Mouse (Mus musculus) heart, postnatal 36 days (tissue): ENCODE data around the gene Rims4. TPM values are rescaled to one million over a fixed set of nuclear protein-coding genes. Genes with fewer than 3 reads are reported as not detected.
A peak's percentile ranks its signal among the peaks of the same experiment; 100 is the strongest.

Experiments
- DNase-seq, 2 experiments: peaks; one replicate each; pipeline ENCODE4 v3.0.0; 2021 to 2022
- intact Hi-C: fragments of 180-260 bp; cut with DNase I; formaldehyde crosslinking; loops from one replicate; pipeline ENCODE4 v1.15.1; 2025
- total RNA-seq, 2 experiments: library from RNA; stranded (reverse); gene quantifications; 2 replicates each; pipeline ENCODE4 v1.2.3; 2021

Gene Rims4
- total RNA-seq, 2 experiments from 2014 or later: 0.50 to 0.62 TPM

GRCm38 (mm10) chr2:163874877-163875276 lies 43.6 kb downstream of the Rims4 start:
- DNase-seq: no peak
- intact Hi-C loops: no loop called here

GRCm38 (mm10) chr2:163871906-163872305 lies 46.6 kb downstream of the Rims4 start:
- no peak for DNase-seq
- intact Hi-C loops: no loop called here

GRCm38 (mm10) chr2:163871266-163871665 lies 47.2 kb downstream of the Rims4 start:
- intact Hi-C loops: no loop called here

GRCm38 (mm10) chr2:163869783-163870182 lies 48.7 kb downstream of the Rims4 start:
- no peak for DNase-seq
- intact Hi-C loops: no loop called here

More at GRCm38 (mm10) chr2:163871266-163871665, 47.2 kb downstream of the Rims4 start:
- no peak for DNase-seq

- DNase-seq: no peak
- intact Hi-C loops: no loop called here
Observed at GRCm38 (mm10) chr2:163866061-163866460, 52.4 kb downstream of the Rims4 start.

- intact Hi-C loops: no loop called here
- no peak for DNase-seq
Observed at GRCm38 (mm10) chr2:163865311-163865710, 53.2 kb downstream of the Rims4 start.

GRCm38 (mm10) chr2:163858254-163858947 lies 60.1 kb downstream of the Rims4 start:
- intact Hi-C loops: loop anchor here (1.0 to 5.0 kb wide), 3 partner anchors 54 to 110 kb away; no protein-coding TSS in a partner anchor
- DNase-seq: peak; percentile 37 to 54

- DNase-seq: no peak
- intact Hi-C loops: loop anchor here (5.0 kb wide), 1 partner anchor 55 kb away; no protein-coding TSS in a partner anchor
Observed at GRCm38 (mm10) chr2:163857233-163857632, 61.2 kb downstream of the Rims4 start.

GRCm38 (mm10) chr2:163853461-163853901 lies 65.0 kb downstream of the Rims4 start, which contains the start of gene Kcnk15:
Gene Kcnk15 (plus strand): TSS chr2:163853651.
- no peak for DNase-seq
- intact Hi-C loops: no loop called here

GRCm38 (mm10) chr2:163842043-163842442 lies 76.4 kb downstream of the Rims4 start:
- intact Hi-C loops: no loop called here
- no peak for DNase-seq

GRCm38 (mm10) chr2:163839519-163839918 lies 79.0 kb downstream of the Rims4 start:
- intact Hi-C loops: loop anchor here (10.0 kb wide), 1 partner anchor 55 kb away; no protein-coding TSS in a partner anchor
- peak; percentile 69 to 75 for DNase-seq

- intact Hi-C loops: loop anchor here (10.0 kb wide), 1 partner anchor 53 kb away; no protein-coding TSS in a partner anchor
- DNase-seq: peak; percentile 80 to 84
Observed at GRCm38 (mm10) chr2:163838043-163838442, 80.4 kb downstream of the Rims4 start.

- intact Hi-C loops: loop anchor here (10.0 kb wide), 1 partner anchor 46 kb away; no protein-coding TSS in a partner anchor
Observed at GRCm38 (mm10) chr2:163831163-163831562, 87.3 kb downstream of the Rims4 start.

GRCm38 (mm10) chr2:163826494-163826893 lies 92.0 kb downstream of the Rims4 start:
- intact Hi-C loops: loop anchor here (10.0 kb wide), 1 partner anchor 292 kb away; no protein-coding TSS in a partner anchor

More at GRCm38 (mm10) chr2:163831163-163831562, 87.3 kb downstream of the Rims4 start:
- no peak for DNase-seq

GRCm38 (mm10) chr2:163825861-163826260 lies 92.6 kb downstream of the Rims4 start:
- intact Hi-C loops: loop anchor here (10.0 kb wide), 1 partner anchor 291 kb away; no protein-coding TSS in a partner anchor
- no peak for DNase-seq

More at GRCm38 (mm10) chr2:163826494-163826893, 92.0 kb downstream of the Rims4 start:
- no peak for DNase-seq

- intact Hi-C loops: loop anchor here (5.0 to 10.0 kb wide), 2 partner anchors 221 to 289 kb away; partner anchors contain the start of gene Ttpal
- DNase-seq: no peak
Observed at GRCm38 (mm10) chr2:163823771-163824170, 94.7 kb downstream of the Rims4 start.

GRCm38 (mm10) chr2:163823248-163823647 lies 95.2 kb downstream of the Rims4 start:
- intact Hi-C loops: loop anchor here (5.0 to 10.0 kb wide), 2 partner anchors 221 to 288 kb away; partner anchors contain the start of gene Ttpal
- peak; percentile 56 to 78 for DNase-seq

GRCm38 (mm10) chr2:163820607-163821006 lies 97.9 kb downstream of the Rims4 start, which contains the start of gene Ccn5:
Gene Ccn5 (plus strand): TSS chr2:163820861.
- DNase-seq: peak; percentile 81 to 82
- intact Hi-C loops: loop anchor here (5.0 to 10.0 kb wide), 2 partner anchors 218 to 286 kb away; partner anchors contain the start of gene Ttpal

GRCm38 (mm10) chr2:163814739-163815465 lies 103.6 kb downstream of the Rims4 start:
- DNase-seq: no peak
- intact Hi-C loops: no loop called here

- no peak for DNase-seq
- intact Hi-C loops: no loop called here
Observed at GRCm38 (mm10) chr2:163813077-163813476, 105.4 kb downstream of the Rims4 start.
